Mouse (Mus musculus) layer of hippocampus, adult 2 months (tissue): ENCODE data around the gene Eme1. TPM values are rescaled to one million over a fixed set of nuclear protein-coding genes. Genes with fewer than 3 reads are reported as not detected.
A peak's percentile ranks its signal among the peaks of the same experiment; 100 is the strongest.

ENCODE experiments used
- DNase-seq, 2 experiments: peaks; one replicate each; pipeline ENCODE4 v3.0.0; 2022; ENCODE audit warnings: low spot score in 2 of 2
- H3K27ac ChIP-seq: fragments of 200-600 bp; 2 replicates; pipeline ENCODE4 v1.8.1; 2022
- H3K4me3 ChIP-seq: fragments of 200-600 bp; 2 replicates; pipeline ENCODE4 v1.8.1; 2022; ENCODE audit warnings: mild to moderate bottlenecking
- CTCF ChIP-seq: fragments of 200-600 bp; conservative IDR thresholded peaks from 2 replicates; pipeline ENCODE4 v1.8.1; 2022; ENCODE audit warnings: antibody characterized with exemption, mild to moderate bottlenecking, moderate library complexity
- total RNA-seq, 2 experiments: library from RNA; stranded (reverse); gene quantifications; 2 replicates each; pipeline ENCODE4 v1.2.3; 2021

Eme1 gene
- total RNA-seq, 2 experiments from 2014 or later: 0.27 to 0.41 TPM

- DNase-seq: no peak
- TF ChIP-seq CTCF: no peak
- Histone ChIP-seq H3K4me3 (peak overlapping the region; percentile 99), H3K27ac (peak overlapping the region; percentile 91)
Measured at GRCm38 (mm10) chr11:94630199-94631011, 23.4 kb downstream of the Eme1 start.

- Histone ChIP-seq H3K4me3 (peak overlapping the region; percentile 99), H3K27ac (peak overlapping the region; percentile 91)
- TF ChIP-seq CTCF: no peak
- DNase-seq: no peak
Measured at GRCm38 (mm10) chr11:94629884-94630198, 23.9 kb downstream of the Eme1 start.

- Histone ChIP-seq H3K27ac (peak within 1 kb of the TSS; percentile 91), H3K4me3 (peak within 1 kb of the TSS; percentile 99)
- TF ChIP-seq CTCF: peak; percentile 99
- DNase-seq: peak; percentile 93 to 96
Measured at GRCm38 (mm10) chr11:94629199-94629883, 24.4 kb downstream of the Eme1 start, which contains the start of gene Lrrc59. TSS of gene Lrrc59 (plus strand) at chr11:94629767.

GRCm38 (mm10) chr11:94622162-94622561 is 31.6 kb downstream of the Eme1 start:
- no peak for DNase-seq
- Histone ChIP-seq H3K4me3 (no peak overlapping the region), H3K27ac (no peak overlapping the region)
- TF ChIP-seq CTCF: no peak

GRCm38 (mm10) chr11:94621458-94621852 is 32.3 kb downstream of the Eme1 start:
- peak; percentile 59 for TF ChIP-seq CTCF

GRCm38 (mm10) chr11:94620766-94621457 is 32.9 kb downstream of the Eme1 start:
- Histone ChIP-seq H3K4me3 (no peak overlapping the region), H3K27ac (no peak overlapping the region)
- no peak for TF ChIP-seq CTCF
- DNase-seq: no peak

More at GRCm38 (mm10) chr11:94621458-94621852, 32.3 kb downstream of the Eme1 start:
- H3K27ac ChIP-seq: no peak overlapping the region
- no peak overlapping the region for H3K4me3 ChIP-seq
- no peak for DNase-seq

- H3K4me3 ChIP-seq: no peak overlapping the region
- no peak for TF ChIP-seq CTCF
Measured at GRCm38 (mm10) chr11:94617646-94618045, 36.1 kb downstream of the Eme1 start.

GRCm38 (mm10) chr11:94615494-94615893 is 38.3 kb downstream of the Eme1 start:
- TF ChIP-seq CTCF: no peak
- H3K4me3 ChIP-seq: no peak overlapping the region
- no peak for DNase-seq
- H3K27ac ChIP-seq: no peak overlapping the region

More at GRCm38 (mm10) chr11:94617646-94618045, 36.1 kb downstream of the Eme1 start:
- no peak overlapping the region for H3K27ac ChIP-seq
- DNase-seq: no peak

- no peak overlapping the region for H3K4me3 ChIP-seq
- no peak for TF ChIP-seq CTCF
- DNase-seq: no peak
- H3K27ac ChIP-seq: no peak overlapping the region
Measured at GRCm38 (mm10) chr11:94614603-94615002, 39.2 kb downstream of the Eme1 start.

- Histone ChIP-seq H3K4me3 (no peak overlapping the region), H3K27ac (0 out of 2 replicates have a peak overlapping the region, but pooled peaks have one; percentile 29)
- no peak for TF ChIP-seq CTCF
- no peak for DNase-seq
Measured at GRCm38 (mm10) chr11:94610744-94611740, 42.7 kb downstream of the Eme1 start.

GRCm38 (mm10) chr11:94602356-94602955 is 51.3 kb downstream of the Eme1 start:
- H3K4me3 ChIP-seq: peak overlapping the region; percentile 52; the same call in 1 of the 2 replicates
- no peak for DNase-seq
- H3K27ac ChIP-seq: peak overlapping the region; percentile 65; the same call in 1 of the 2 replicates
- TF ChIP-seq CTCF: no peak
